In the genomic region with DNA sequence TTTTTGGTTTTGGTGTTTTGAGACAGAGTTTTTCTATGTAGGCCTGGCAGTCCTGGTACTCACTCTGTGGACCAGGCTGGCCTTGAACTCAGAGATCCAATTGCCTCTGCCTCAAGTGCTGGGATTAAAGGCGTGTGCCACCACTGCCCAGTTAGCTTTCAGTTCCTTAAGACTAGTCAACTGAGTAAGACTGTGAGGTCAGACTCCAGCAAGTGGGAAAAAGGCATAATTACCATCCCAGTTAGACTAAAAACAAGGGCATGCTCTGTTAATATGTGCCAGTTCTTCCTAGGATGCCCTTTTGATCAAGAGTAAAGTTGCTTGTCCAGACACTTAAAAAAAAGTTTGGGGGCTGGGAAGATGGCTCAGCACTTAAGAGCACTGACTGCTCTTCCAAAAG, we compare ENCODE assay signal across 27 mouse cellular contexts.
DNase-seq lines count a peak whose midpoint lies in the region; ATAC-seq and TF ChIP-seq lines count a peak whose summit lies in the region.
"Had no signal": no experiment of that assay in that cellular context is flagged by ENCODE, and none has a peak within 500 bp of the region (broad histone marks: within the 10 kb centered on the region; RNA-seq: fewer than 3 reads in every experiment).

No protein-coding gene starts in this region.

- peak; percentile 71 for DNase-seq in kidney, adult 11 months
- DNase-seq in liver, adult 2 months (ENCODE audit: extremely low read depth, low read depth, low spot score) = peak; percentile 44
- DNase-seq in kidney, postnatal 10 days = peak; percentile 18
- DNase-seq in kidney, postnatal 36 days = peak; percentile 38 to 74
- DNase-seq in right cerebral cortex, postnatal 10 days (ENCODE audit: low spot score in 2 of 2) = no peak
- DNase-seq in hindbrain, embryonic 14.5 days (ENCODE audit: low spot score) = no peak
- DNase-seq: adrenal gland, postnatal 10 days; adrenal gland, postnatal 36 days; B cell, adult 2 months; cerebellum, adult 18-20 months; cerebellum, adult 9-11 months; cerebellum, postnatal 25 days; gastrocnemius, postnatal 10 days; gastrocnemius, postnatal 36 days had no signal

- no peak for TF ChIP-seq CTCF in liver, adult 2 months (IDR thresholded peaks at IDR 0.05; ENCODE audit: low read depth, low read length)

- H3K9ac ChIP-seq in kidney, embryonic 14.5 days (ENCODE audit: low read depth, low read length) = no peak overlapping the region
- no peak overlapping the region for H3K9ac ChIP-seq in liver, adult 2 months (ENCODE audit: low read depth, low read length)
- no peak overlapping the region for H3K9ac ChIP-seq in liver, embryonic 12.5 days
- H3K9ac ChIP-seq in hindbrain, embryonic 14.5 days = no peak overlapping the region
- H3K9ac ChIP-seq: embryonic facial prominence, embryonic 12.5 days; embryonic facial prominence, embryonic 15.5 days; forebrain, embryonic 12.5 days; forebrain, embryonic 15.5 days; hindbrain, embryonic 13.5 days had no signal

- no peaks in the 10 kb centered on the region for H3K36me3 ChIP-seq in kidney, embryonic 14.5 days (ENCODE audit: control insufficient read depth, insufficient read depth, low read length)
- H3K36me3 ChIP-seq in liver, adult 2 months (ENCODE audit: control insufficient read depth, insufficient read depth, low read length) = peaks cover 2% of the 10 kb centered on the region
- no peaks in the 10 kb centered on the region for H3K36me3 ChIP-seq in liver, embryonic 12.5 days
- no peaks in the 10 kb centered on the region for H3K36me3 ChIP-seq in hindbrain, embryonic 14.5 days (replicated peaks; ENCODE audit: control insufficient read depth, insufficient read depth)
- H3K36me3 ChIP-seq: embryonic facial prominence, embryonic 12.5 days; embryonic facial prominence, embryonic 15.5 days; forebrain, embryonic 12.5 days; forebrain, embryonic 15.5 days; G1E; hindbrain, embryonic 10.5 days; hindbrain, embryonic 13.5 days had no signal

- no peaks in the 10 kb centered on the region; the same call in 1 of the 2 replicates for H3K27me3 ChIP-seq in kidney, embryonic 14.5 days (ENCODE audit: control insufficient read depth, insufficient read depth, low read length)
- H3K27me3 ChIP-seq in liver, adult 2 months (ENCODE audit: control insufficient read depth, insufficient read depth, low read length) = no peaks in the 10 kb centered on the region
- peaks cover 62% of the 10 kb centered on the region for H3K27me3 ChIP-seq in liver, embryonic 12.5 days (replicated peaks)
- peaks cover 90% of the 10 kb centered on the region for H3K27me3 ChIP-seq in hindbrain, embryonic 14.5 days (ENCODE audit: control insufficient read depth, insufficient read depth, low read length)
- H3K27me3 ChIP-seq: CH12.LX had no signal

- ATAC-seq in kidney, embryonic 14.5 days (ENCODE audit: low FRiP score, low TSS enrichment) = no peak
- no peak for ATAC-seq in liver, embryonic 12.5 days
- ATAC-seq in hindbrain, embryonic 14.5 days (ENCODE audit: low FRiP score) = no peak
- ATAC-seq: forebrain, embryonic 15.5 days; hindbrain, postnatal 0 days; Patski had no signal

- 77% methylated on average over 1 of the region's 1 CpGs for WGBS in kidney, embryonic 14.5 days
- WGBS in liver, adult 2 months = 89% methylated on average over 1 of the region's 1 CpGs
- WGBS in liver, embryonic 12.5 days (ENCODE audit: insufficient replicate concordance) = 56% methylated on average over 1 of the region's 1 CpGs
- WGBS in hindbrain, embryonic 14.5 days = 76% methylated on average over 1 of the region's 1 CpGs

- H3K4me2 ChIP-seq in kidney, embryonic 14.5 days (replicated peaks; ENCODE audit: low read depth, low read length) = no peak overlapping the region
- no peak overlapping the region for H3K4me2 ChIP-seq in liver, embryonic 12.5 days
- no peak overlapping the region for H3K4me2 ChIP-seq in hindbrain, embryonic 14.5 days (replicated peaks)
- H3K4me2 ChIP-seq: embryonic facial prominence, embryonic 12.5 days; embryonic facial prominence, embryonic 15.5 days; forebrain, embryonic 12.5 days; forebrain, embryonic 15.5 days; heart, embryonic 11.5 days; hindbrain, embryonic 13.5 days had no signal

- H3K4me1 ChIP-seq in kidney, embryonic 14.5 days (ENCODE audit: control insufficient read depth, insufficient read depth, low read length) = no peaks in the 10 kb centered on the region
- peaks cover 5% of the 10 kb centered on the region; the same call in 1 of the 2 replicates for H3K4me1 ChIP-seq in liver, adult 2 months (ENCODE audit: control insufficient read depth, insufficient read depth, low read length)
- no peaks in the 10 kb centered on the region for H3K4me1 ChIP-seq in liver, embryonic 12.5 days
- H3K4me1 ChIP-seq in hindbrain, embryonic 14.5 days (replicated peaks; ENCODE audit: control insufficient read depth, insufficient read depth, low read length) = no peaks in the 10 kb centered on the region
- H3K4me1 ChIP-seq: embryonic facial prominence, embryonic 15.5 days; hindbrain, embryonic 10.5 days; hindbrain, embryonic 13.5 days had no signal

- no peaks in the 10 kb centered on the region for H3K79me2 ChIP-seq in liver, adult 2 months (ENCODE audit: control insufficient read depth, insufficient read depth, low read length)

- no peaks in the 10 kb centered on the region for H3K9me3 ChIP-seq in kidney, embryonic 14.5 days (ENCODE audit: control insufficient read depth, low read length)
- no peaks in the 10 kb centered on the region for H3K9me3 ChIP-seq in liver, embryonic 12.5 days (replicated peaks)
- H3K9me3 ChIP-seq in hindbrain, embryonic 14.5 days (ENCODE audit: control insufficient read depth, low read length) = no peaks in the 10 kb centered on the region
- H3K9me3 ChIP-seq: embryonic facial prominence, embryonic 12.5 days; embryonic facial prominence, embryonic 15.5 days; forebrain, embryonic 12.5 days; forebrain, embryonic 15.5 days; G1E; hindbrain, embryonic 10.5 days; hindbrain, embryonic 13.5 days had no signal

- no peak overlapping the region for H3K27ac ChIP-seq in kidney, embryonic 14.5 days (ENCODE audit: low read depth, low read length)
- H3K27ac ChIP-seq in liver, adult 2 months (replicated peaks; ENCODE audit: insufficient read depth, low read depth, low read length) = no peak overlapping the region
- no peak overlapping the region for H3K27ac ChIP-seq in liver, embryonic 12.5 days
- no peak overlapping the region for H3K27ac ChIP-seq in hindbrain, embryonic 14.5 days
- H3K27ac ChIP-seq: embryonic facial prominence, embryonic 12.5 days; embryonic facial prominence, embryonic 15.5 days; forebrain, embryonic 12.5 days; forebrain, embryonic 15.5 days; hindbrain, embryonic 10.5 days; hindbrain, embryonic 13.5 days; hindbrain, postnatal 0 days had no signal

- H3K4me3 ChIP-seq in kidney, embryonic 14.5 days (ENCODE audit: low read length) = no peak overlapping the region
- H3K4me3 ChIP-seq in liver, adult 2 months (ENCODE audit: insufficient read depth, low read depth, low read length) = no peak overlapping the region
- no peak overlapping the region for H3K4me3 ChIP-seq in liver, embryonic 12.5 days
- no peak overlapping the region for H3K4me3 ChIP-seq in hindbrain, embryonic 14.5 days (replicated peaks; ENCODE audit: low read length)
- H3K4me3 ChIP-seq: embryonic facial prominence, embryonic 12.5 days; embryonic facial prominence, embryonic 15.5 days; forebrain, embryonic 12.5 days; forebrain, embryonic 15.5 days; hindbrain, embryonic 10.5 days; hindbrain, embryonic 13.5 days had no signal

- no peak for TF ChIP-seq POLR2A in liver, adult 2 months (IDR thresholded peaks at IDR 0.05; ENCODE audit: extremely low read depth, insufficient read depth, low read length)

Comparison
In these comparisons a context has a peak if more than half of its experiments do, and no peak if none do; other contexts are left out.
1. DNase-seq: peak in kidney, adult 11 months (single experiment), liver, adult 2 months (single experiment), kidney, postnatal 10 days (single experiment) and kidney, postnatal 36 days (2 of 2); none in right cerebral cortex, postnatal 10 days (0 of 2) and hindbrain, embryonic 14.5 days (single experiment).